Mouse (Mus musculus) liver, adult (tissue): ENCODE data around the gene Rbp1.
A peak's percentile ranks its signal among the peaks of the same experiment; 100 is the strongest.

Experiments used
- GATA4 ChIP-seq: IDR thresholded peaks from 2 replicates; pipeline ENCODE4 v1.6.1; 2014; ENCODE audit warnings: mild to moderate bottlenecking, low read length; ENCODE audit not compliant: insufficient replicate concordance

The Rbp1 gene

DNA sequence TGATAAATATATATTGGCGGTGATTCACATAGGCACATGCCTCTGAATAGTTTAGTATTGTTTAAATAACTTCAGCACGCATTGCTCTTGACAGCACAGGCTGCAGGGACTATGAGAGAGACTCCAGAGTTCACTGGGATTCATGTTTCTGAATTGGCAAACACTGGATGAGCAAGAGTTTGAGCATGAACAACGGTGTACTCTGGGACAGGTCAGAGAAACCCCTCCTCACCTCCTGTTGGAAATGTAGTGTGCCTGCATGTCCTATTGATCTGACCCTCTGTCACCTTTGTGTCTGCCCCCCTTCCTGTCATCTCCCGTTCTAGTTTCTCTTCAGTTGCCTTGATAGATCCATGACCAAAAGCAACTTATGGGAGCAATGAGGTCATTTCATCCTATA lies 7.3 kb upstream of the Rbp1 start:
- no peak for TF ChIP-seq GATA4

DNA sequence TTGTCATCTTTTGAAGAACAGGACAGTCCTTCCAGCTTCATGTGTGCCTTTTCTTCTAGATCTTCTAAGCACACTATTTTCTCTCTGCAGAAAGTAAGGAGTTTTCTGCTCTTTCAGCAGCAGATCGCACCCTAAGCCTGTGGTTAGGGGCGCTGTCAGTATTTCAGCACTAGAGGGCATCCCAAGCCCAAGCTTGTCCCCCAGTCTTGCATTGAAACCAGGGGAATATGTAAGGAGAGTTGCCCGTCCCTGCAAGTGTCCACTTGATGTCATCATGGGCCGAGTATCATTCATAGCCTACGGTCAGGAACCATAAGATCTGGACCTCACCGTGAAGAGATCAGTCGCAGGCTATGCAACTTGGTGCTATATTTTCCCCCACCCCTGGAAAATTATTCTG lies 4.8 kb upstream of the Rbp1 start:
- TF ChIP-seq GATA4 = no peak

DNA sequence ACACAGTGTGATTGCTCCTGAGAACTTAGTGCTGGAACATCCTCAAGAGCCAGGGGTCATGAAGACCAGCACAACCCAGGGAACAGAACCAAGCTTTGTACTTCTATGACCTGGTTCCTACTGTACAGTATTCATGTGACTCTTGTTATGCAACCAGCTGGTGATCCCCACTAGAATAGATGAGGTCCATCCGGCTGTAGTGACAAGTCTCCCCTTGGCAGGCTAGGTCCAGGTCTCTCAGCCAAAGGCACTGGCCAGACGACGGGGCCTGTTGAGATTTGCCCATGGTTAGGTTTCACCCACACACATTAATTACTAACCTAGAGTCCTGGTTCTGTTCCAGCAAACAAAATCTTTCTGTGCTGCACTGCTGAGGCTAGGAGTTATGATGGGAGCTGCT lies 4.4 kb upstream of the Rbp1 start:
- no peak for TF ChIP-seq GATA4

DNA sequence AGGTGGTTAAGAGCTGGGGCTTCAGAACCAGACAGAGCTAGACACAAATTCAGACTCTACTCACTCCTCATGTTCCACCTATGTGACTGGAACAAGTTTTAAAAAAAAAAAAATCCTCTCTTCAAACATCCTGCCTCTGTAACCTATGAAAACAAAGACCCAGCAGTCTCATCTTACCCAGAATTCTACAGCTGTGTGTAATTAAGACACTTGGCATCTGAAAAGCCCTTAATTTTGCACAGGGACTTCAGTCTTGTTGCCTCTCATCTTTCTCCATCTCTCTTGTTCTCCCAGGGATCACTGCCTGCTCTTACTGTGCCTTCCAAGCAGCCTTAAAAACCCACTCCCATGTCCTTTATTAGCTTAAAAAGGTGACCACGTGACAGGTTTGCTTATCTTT lies 2.1 kb upstream of the Rbp1 start:
- TF ChIP-seq GATA4 = no peak

DNA sequence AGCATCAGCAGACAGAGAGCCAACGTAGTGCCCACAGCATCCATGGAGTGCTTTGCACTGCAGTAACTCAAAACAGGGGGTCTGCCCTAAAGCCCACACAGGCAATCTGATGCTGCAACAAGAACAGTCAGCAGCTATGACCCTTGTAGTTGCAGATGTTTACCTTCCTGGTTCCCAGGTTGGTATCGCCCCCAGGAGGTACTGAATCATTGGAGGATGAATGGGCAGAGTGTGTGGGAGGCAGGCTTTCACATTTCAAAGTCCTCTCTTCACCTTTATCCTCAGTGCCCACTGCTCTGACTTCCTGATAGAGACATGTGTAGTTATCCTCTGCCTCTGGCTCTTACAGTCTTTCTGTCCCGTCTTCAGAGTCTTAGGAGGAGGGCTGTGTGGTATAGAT lies 858 bp upstream of the Rbp1 start:
- no peak for TF ChIP-seq GATA4

DNA sequence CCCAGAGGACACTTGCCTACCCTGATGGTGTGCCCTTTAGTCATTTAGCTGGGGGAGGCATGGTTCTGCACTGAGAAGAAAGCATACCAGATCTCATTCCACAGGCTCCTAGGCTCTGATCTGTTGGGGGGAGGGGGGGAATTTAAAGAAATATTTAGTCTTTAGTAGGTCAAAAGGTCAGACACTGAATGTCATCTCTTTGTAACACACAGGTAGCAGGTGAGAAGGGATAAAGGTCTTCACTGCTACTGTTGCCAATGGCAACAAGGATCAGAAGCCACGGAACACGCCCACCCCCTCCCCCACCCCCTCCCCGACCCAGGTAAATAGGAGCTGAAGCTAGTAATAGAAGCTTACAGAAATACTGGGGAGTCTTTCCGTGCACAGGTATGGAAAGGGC lies 930 bp downstream of the Rbp1 start:
- TF ChIP-seq GATA4 = no peak

DNA sequence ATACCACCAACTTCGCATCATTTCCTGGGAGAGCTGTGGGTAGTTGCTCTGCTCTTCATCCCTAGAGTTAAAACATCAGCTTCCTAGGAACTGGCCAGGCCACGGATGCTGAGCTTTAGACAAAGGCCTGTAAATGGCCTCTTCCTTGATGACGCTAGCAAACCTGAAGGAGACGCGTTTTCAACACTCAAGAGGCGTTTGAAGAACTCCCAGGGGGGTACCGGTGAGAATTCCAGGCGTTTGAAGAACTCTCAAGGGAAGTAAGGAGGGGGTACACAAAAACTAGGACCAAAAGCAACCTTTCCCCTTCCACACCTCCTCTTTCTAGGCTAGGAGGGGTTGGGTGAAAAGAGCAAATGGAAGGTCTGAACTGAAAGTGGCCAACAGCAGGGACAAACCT lies 1.5 kb downstream of the Rbp1 start:
- TF ChIP-seq GATA4 = no peak

DNA sequence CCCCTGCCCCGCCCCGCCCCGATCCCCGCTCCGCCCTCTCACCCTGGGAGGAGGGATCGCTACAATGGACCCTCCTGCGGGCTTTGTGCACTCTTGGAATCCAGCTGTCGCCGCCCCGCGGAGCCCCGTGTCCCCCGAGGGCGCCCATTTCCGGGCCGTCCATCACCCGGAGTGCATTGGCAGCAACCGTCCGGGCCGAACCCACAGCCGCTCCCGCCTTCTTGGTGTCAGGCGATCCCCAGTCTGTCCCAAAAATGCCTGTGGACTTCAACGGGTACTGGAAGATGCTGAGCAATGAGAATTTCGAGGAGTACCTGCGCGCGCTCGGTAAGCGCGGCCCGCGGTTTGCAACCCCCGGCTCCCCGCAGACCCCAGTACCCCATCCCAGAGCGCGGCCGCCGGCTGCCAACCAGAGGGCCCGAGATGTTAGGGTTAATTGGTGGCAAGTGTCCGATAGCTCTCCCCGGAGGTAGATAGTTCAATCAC lies 2.0 kb downstream of the Rbp1 start:
- no peak for TF ChIP-seq GATA4

DNA sequence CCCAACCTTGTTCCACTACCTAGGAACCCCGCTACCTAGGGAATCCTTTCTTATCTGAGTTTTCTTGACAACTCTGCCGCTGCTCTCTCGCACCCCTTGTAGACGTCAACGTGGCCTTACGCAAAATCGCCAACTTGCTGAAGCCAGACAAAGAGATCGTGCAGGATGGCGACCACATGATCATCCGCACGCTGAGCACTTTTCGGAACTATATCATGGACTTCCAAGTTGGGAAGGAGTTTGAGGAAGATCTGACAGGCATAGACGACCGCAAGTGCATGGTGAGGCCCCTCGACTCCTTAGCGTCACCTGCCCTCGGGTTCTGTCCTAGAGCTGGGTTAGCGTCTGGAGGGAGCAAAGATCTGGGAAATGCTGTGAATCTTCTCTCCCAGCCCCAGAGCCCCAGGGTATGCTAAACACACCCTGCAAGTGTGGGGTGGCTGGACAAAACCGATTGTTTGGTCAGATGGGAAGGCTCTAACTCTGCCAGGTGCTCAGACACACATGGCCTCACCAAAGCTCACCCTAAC lies 2.7 kb downstream of the Rbp1 start:
- no peak for TF ChIP-seq GATA4

DNA sequence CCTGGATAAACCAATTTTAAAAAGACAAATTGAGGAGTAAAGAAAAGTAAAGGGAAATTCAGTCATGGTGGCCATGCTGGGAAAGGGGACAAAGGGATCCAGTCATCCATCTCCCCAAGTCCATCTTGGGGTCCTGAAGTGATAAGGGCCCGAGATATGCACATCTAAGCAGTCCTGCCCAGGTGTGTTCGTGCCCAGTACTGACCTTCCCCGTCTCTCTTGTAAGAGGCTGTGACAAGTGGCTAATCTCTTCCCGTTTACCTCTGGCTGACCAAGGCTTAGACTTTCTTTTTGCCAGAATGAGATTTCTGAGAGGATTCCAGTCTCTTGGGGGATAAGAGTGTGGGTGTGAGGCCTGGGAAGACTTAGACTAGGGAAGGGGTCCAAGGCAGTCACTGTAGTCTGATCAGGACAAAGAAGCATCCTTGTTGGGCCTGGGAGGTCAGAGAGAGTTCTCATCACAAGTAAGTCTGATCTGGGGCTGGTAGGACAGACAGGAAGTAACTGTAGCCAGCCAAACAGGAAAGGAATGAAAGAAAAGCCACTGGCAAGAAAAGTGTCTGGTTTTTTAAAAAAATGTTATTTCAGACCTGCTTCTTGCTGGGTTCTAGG lies 5.3 kb downstream of the Rbp1 start:
- no peak for TF ChIP-seq GATA4

DNA sequence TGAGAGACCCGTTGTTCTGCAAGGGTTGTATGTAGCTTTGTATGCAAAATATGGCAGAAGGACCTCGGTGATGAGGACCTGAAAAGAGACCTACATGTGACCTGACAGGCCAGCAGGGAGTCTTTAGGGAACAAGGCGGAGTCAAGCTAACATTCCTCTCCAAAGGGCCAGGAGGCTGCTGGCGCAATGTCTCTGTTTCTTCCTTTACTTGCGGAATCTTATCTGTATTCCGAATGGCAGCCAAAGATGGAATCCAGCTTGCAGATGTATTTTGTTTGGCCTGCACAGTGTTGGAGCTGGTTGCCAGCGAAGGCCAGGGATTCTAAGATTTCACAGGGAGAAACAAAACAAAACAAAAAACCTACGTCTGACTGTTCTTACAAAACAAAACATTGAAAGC lies 6.0 kb downstream of the Rbp1 start:
- TF ChIP-seq GATA4 = 0 out of 2 replicates have a peak, but pooled peaks have one; percentile 44

DNA sequence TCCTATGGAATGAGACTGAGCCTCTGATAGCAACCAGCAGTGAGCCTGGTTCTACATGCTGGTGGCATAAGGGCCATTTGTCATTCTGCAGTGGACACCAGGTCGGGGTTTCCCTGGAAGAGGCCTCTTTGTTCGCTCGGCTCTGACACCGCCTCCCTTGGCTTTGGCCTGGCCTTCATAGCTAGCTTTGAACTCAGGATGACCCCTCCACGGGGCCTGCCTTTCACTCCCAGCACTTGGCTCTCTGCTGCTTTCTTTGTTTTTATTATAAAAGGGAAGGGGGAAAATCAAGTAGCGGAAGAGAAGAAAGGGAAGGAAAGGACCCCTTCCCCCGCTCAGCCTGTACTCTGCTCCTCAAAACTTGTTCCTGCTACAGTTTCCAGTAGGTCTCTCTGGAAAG lies 7.0 kb downstream of the Rbp1 start:
- TF ChIP-seq GATA4 = no peak

DNA sequence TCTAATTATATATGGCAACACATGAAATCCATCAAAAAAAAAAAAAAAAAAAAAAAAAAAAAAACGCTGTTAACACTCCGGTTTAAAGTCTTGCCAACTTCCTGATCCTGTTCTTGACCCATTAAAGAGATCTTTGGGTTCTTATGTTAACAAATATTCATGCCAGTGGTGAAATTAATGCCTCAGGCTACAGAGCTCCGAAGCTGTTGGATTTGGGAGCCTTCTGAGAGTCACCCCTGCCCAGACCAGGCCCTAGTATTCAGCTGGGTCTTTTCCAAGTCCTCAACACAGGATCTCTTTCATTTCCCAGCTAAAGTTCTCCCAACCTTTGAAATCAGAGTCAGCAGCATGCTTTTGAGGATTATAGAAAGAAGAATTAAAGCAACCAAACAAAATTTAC lies 7.8 kb downstream of the Rbp1 start:
- TF ChIP-seq GATA4 = no peak

DNA sequence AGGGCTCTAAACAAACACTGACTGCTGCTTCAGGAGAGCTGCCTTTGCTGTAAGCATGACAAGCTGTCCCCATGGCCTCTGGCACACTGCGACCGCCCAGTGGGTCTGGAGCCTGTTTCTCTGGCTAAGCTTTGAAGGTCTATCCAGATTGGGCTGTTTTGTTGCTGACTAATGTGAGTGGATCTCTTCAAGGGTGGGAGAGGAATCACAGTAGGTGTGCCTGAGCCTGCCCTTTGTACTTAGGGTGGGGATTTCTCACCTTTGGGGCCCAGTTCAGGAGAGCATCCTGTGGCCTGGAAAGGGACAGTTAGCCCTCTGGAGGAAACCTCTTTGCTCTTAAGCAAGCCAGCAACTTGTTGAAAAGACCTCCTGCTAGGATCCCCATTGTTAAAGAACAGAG lies 10.3 kb downstream of the Rbp1 start:
- TF ChIP-seq GATA4 = no peak

DNA sequence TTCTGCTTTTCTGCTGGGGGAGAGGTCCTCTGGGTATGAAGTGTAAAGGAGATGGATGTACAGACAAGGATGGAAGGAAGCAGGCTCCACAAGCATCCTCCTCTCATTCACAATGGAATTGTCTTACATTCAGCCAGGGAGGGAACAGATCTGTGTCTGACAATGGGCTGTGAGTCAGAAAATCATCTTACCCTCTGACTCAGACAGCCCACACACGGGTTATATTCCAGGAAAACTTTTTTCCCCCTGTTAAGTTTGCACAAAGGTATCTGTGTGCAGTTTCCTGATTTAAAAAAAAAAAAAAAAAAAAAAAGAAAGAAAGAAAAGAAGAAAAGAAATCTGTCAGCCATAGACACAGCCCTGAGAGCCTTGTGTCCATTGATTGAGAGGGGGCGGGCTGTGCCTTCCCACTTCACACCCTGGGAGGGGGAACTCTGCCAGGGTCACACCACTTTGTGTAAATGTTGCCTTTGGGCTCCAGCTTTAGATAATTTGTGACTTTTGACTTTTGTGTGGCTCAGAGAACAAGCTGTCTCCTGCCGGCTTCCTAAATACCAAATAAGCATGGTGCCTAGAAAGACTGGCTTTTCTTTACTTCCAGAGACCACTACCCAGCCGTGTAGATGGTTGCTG lies 11.3 kb downstream of the Rbp1 start:
- TF ChIP-seq GATA4 = no peak

DNA sequence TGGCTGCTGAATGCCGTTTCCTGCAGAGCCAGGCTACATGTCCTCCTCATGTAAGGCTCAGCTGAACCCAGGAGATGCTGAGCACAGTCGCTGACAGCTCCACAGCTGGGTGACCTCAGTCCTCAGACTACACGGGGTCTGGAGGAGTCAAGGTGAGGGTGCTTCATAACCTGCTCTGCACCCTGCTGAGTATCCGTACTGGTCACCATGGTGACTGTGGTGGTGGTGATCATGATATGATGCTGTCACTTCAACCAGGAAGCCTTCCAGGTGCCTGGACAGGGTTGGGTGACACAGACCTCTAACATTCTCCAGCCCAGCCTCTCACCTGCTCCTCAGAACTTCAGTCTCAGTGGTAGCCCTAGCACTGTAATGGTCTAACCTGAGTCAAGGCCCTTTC lies 15.1 kb downstream of the Rbp1 start:
- TF ChIP-seq GATA4 = no peak

DNA sequence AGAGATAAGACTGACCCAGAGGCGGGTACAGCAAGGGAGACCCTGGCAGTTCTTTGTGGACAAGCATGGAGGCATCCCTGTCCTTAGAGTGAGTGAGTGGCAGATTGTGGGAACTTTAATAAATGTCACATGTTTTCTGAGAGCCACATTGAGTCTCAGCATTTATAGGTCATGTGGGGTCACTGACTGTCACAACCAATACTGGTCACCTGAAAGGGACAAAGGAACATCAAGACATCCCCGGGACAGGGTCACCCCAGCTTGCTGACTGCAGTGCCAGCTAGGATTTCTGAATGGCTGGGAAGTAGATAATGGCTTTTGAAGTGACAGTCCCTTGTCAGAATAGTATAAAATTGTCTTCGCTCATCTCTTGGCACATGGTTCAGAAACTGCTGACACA lies 16.3 kb downstream of the Rbp1 start:
- TF ChIP-seq GATA4 = no peak
